Mouse (Mus musculus): ENCODE results near the gene Cdc42se1. TPM values are rescaled to one million over a fixed set of nuclear protein-coding genes. Genes with fewer than 3 reads are reported as not detected.

Gene Cdc42se1
- total RNA-seq, 2 experiments from 2014 or later: 72.7 to 72.9 TPM

DNA sequence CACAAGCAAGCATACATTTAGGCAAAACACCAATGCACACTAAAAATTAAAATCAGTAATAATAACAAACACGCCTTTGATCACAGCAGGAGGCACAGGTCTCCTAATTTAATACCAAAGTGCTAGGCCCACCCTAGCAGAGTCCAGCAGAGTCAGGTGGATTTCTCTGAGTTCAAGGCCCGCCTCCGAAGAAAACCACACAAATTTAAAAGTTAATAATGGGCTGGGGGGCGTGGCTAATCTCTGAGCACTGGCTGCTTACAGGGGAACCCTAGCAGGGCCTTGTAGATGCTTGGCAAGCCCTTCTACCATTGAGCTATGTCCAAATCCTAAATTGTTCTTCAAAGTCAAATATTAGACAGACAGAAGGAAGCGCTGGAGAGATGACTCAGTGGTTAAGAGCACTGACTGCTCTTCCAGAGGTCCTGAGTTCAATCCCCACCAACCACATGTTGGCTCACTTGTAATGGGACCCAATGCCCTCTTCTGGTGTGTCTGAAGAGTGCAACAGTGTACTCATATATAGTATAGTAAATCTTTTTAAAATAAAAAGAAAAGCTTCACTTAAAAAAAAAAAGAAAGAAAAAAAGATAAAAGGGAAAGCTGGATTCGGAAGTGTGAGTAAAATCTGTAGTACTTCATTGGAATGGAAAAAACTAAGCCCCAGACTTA is 9.9 kb upstream of the Cdc42se1 start:
- DNase-seq (ENCODE audit: low spot score in 2 of 2): no peak

DNA sequence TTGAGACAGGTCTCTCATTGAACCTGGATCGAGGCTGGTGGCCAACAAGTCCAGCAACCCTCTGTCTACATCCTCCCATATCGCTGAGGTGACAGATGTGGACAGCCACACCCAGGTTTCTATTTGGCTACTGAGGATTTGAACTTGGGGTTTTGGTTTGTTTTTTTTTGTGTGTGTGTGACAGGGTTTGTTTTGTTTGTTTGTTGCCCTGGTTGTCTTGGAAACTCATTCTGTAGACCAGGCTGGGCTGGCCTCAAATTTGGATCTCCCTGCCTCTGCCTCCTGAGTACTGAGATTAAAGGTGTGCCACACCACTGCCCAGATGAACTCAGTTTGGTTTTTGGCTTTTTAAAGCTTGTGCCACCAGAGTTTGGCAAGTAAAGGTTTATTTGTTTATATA is 5.5 kb upstream of the Cdc42se1 start:
- no peak for DNase-seq (ENCODE audit: low spot score in 2 of 2)

DNA sequence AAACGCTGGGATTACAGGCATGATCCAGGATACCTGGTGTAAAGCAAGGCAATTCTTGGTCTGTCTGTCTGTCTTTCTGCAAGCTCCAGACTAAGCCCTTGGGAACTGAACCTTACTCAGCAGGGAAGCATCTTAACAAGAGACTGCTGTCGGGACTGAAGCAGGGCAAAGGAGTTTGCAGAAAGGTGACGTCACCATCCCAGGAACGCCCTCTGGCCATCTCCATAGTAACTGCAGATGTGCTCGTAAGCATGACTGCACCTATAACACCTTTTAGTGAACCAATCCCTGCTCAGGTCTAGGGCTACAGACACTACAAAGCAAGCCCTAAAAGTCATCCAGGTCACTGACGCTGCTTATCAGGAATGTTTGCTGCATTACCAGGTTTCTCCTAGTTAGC is 4.2 kb upstream of the Cdc42se1 start:
- DNase-seq (ENCODE audit: low spot score in 2 of 2): no peak

DNA sequence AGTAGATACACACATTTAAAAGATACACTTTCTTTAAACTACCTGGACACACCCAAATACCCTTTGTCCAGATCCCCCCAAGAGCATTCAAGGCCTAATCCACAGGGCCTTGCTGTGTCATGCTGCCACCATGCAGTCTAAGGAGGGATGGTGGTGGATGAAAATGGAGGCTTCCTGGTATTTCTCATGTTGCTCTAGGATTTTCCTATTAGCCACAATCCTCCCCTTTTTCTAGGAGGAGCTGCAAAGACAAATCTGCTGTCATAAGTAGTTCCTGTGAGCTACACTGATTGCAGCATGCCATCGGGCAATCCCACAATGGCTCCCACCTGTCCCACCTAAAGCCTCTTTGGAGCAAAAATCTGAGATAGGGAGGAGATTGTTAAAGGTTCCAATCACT is 1.3 kb upstream of the Cdc42se1 start:
- DNase-seq (ENCODE audit: low spot score in 2 of 2): no peak

DNA sequence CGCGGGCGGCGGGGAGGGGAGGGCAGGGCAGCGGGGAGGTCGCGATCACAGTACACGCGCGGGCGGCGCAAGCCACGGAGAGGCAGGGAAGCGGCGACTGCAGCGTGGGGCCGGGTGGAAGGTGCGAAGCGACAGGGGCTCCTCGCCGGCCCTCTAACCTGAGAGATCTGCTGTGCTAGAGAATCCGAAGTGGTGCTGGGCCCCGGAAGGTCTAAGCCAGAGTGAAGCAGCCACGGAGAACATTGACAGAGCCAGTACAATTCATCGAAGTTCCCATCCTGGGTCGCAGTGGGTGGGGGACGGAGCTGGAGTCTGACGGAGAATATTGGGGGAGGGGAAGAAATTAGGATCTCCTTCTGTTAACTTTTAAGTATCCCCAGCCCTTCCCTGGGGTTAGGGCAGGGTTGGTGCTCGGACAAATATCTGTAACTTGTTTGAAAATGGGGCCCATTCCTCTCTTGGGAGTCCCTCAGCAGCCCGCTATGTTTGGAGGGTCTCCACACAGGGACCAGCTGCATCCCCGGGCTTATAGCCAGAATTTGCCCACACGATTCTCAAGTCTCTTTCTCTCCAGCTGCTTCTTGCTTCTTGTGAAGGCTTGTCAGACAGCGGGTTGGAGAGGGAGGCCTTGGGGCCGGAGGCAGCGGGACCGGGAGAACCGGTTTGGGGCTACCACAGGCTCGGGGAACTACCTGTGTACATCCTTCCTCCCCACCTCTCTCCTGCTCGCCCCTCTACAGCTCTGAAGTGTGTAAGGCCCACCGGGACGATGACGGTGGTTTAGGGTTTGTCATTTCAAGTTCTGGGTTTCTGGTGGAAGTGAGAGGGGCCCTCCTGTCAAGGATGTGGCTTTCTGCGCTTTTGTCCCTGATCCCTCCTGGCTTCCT is 605 bp downstream of the Cdc42se1 start:
- DNase-seq (ENCODE audit: low spot score in 2 of 2): peak; percentile 59 to 74

DNA sequence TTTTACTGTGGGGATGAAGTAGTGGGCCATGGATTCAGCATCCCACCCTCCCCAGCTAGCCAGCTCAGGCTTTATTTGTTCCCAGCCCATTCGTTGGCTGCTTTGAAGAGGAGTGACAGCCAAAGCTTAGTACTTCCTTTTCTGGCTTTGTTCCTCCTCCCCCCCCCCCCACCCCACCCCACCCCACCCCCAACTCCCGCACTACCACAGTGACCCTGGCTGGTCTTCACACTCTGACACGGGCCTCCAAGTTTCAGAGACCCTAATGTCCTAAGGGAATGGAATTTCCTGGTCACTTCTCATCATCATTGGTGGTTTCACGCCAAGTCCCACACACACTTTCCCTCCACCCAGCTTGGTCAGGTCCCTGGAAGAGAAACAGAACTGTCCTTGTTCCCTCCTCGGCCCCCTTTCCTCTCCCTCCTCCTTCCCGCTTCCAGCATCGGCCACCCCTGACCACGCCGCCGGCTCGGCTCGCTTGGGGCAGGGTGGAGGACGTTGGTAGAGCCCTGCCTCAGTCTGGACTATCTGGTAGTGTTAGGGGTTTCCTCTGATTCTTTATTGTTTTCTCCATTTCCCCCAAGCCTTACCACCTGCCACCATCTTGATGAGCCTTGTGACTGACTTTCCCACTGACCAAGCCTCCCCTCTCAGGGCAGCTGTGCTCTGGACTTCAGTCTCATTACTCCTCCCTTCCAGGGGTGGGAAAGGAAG is 1.4 kb downstream of the Cdc42se1 start:
- peak; percentile 44 to 56 for DNase-seq (ENCODE audit: low spot score in 2 of 2)

DNA sequence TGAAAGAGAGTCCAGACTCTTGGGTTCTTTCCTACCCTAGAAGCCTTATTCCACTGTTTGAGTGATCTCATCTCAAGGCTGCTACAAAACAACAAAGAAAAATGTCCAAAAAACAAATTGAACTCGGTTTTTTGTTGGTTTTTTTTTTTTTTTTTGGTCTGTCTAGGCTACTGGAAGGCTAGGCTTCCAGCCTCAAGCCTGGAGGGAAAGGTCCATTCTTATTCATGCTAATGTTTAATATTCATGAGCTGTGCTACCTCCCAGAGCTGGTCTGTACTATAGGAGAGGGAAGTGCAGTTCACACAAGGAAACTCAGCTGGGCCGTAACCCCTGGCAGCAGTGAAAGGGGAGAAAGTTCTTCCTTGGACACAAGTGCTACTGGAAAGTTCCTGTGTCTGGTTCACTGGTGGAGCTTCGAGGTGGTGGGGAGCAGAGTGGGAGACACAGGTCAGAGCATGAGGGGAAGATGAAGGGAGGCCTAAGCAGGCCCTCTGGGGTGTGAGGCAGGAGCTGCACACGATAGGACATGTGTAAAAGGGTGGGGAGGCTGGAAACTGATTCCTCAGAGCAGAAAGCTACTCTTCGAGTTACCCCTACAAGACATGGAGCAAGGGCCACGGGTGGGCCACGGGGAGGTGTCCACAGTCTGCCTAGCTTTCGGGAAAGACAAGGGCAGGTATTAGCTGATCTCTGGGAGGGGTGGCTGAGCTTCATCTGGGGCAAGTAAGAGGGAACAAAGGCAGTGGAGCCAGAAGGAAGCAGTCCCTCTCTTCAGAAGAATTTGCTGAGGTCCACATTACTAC is 2.2 kb downstream of the Cdc42se1 start:
- no peak for DNase-seq (ENCODE audit: low spot score in 2 of 2)

DNA sequence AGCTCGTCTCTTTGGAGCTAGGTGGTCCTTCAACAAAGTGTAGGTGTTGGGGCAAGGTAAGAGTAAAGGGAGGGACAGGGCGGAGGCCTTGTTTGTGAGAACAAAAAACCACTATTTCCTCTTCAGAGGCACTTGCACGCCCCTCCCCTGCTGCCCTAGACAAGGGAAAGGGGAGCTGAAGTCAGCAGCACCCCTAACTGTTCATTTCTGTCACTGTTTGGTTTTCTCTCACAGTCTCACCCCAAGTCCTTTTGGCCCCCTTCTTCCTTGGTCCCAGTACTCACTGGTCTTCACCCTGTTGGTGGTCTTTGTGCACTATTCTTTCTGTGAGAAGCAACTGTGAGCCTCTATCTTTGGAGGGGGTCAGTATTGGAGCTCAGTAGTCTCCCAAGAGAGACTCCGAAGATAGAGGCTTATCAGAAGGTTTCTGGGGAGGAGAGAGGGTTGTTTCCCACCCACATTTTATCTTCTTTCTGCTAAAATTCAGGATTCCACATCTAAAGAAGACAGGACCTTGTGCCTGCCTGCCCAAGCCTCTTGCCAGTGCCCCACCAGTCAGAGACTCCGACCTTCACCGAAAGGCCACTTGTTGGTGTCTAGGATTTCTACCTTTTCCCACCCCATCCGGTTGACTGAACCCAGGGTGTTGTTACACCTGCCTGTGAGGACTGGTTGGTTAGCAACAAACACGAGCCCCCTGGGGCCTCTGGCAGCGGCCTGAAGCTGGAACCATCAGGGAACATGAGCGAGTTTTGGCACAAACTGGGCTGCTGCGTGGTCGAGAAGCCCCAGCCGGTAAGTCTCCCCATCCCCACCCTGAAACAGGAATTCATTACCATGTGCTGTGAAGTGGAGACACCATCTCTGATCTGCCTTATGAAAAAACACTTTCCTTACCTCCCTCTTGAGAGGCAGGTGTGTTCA is 3.0 kb downstream of the Cdc42se1 start, which contains the start of gene Mllt11:
Mllt11 (minus strand) TSS at position 874 of the 924 bp plus-strand sequence.
- DNase-seq (ENCODE audit: low spot score in 2 of 2): no peak

DNA sequence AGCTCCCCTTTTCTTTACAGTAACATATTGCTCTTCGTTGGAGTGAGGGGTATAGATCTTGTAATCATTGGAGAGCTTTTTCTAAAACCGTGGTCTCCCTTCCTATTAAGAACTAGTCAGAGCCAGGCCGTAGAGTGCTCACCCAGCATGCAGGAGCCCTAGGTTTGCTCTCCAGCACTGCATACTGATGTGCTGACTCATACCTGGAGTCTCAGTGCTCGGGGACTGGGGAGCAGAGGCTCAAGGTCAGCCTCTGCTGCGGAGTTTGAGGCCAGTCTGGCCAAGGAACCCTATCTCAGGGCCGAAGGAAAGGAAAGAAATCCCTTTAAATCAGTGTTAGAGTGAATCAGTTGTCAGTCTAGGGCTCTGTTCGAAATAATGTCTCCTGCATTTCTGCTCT is 4.2 kb downstream of the Cdc42se1 start:
- DNase-seq (ENCODE audit: low spot score in 2 of 2): no peak

DNA sequence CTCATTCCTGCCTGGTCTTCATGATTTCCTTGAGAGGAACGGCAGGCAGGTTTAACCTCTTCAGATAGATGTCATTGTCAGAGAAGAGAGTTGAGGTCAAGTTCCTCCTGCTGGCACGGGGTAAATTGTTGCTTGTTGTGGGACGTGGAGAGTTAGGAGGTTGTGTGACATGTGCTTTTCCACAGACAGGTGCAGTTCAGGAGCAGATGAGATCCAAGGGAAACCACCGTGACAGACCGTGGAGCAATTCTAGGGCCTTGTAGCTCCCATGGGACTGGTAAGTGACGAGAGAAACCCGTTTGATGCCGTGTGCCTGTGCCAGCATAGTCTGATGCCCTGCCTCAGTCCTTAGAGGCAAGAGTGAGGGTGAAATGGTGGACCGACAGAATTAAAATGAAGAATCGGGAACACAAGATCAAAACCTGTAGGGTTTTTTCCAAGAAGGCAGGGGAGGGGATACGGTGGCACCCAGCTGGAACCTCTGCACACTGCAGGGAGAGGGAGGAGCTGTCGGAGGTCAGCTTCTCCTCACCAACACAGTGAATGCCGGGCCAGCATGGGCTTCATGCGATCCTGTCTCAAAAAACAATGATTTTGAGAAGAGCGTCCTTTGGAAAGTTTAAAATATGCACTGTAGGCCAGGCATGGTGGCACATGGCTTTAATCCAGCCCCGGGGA is 4.9 kb downstream of the Cdc42se1 start:
- DNase-seq (ENCODE audit: low spot score in 2 of 2): no peak

DNA sequence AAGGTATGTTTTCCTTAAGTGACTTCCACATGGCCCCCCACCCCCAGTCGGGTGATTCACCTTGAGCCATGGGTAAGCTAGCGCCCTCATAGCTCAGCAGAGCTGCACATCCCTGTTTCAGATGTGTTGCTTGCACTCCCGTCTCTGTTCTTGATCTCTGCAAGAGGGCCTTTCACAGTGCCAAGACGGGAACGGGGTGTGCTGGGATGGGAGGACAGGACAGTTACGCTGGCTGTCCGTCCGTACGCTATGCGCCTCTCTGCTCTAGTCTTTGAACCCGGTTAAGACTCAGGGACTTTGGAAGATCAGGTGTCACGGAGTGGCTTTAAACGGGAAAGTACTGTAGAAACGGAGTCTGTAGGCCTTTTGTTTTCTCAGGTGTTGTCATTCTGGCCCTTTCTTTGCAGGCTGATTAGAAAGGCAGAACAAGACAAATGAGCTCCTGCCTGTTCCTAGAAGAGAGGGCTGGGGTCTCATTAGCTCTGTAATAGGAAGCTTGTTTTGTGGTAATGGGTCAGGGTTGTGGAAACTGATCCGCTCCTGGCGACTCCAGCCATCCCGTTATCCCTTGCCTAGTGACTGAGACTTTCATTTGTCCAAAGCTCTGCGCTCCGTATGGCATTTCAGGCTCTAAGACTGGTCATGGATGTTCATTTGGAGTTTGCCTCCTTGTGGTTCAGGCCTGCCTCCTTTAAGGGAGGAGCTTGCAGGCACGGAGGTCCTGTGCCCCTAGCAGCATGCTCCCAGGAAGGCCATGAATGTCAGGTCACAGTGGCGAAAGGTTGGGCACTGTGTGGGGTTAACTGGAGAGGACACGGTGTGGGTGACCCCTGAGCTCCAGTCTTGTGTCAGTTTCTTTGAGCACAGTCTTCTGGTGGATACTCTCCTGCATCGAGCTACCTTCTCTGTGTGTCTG is 7.1 kb downstream of the Cdc42se1 start:
- DNase-seq (ENCODE audit: low spot score in 2 of 2): no peak

DNA sequence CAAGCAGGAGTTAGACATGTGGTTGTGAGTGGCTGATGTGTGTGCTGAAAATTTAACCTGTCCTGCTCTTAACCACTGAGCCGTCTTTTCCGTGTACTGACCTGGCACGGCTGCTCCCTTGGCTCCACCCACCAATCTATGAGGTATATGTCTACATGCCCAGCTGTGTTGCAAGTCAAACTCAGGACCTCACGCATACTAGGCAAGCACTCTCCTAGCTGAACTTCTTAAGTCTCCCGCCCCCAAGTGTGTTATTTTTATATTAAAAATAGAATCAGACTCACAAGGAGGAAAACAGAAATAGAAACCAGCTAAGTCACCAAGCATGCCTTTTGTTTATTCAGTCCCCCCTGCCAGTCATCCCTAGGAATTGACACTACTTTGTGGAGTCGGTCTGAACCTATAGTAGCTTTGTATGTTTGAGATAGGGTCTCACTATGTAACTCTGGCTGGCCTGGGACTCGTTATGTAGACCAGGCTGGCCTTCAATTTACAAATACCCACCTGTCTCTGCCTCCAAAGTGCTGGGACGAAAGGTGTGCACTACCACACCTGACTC is 9.1 kb downstream of the Cdc42se1 start:
- no peak for DNase-seq (ENCODE audit: low spot score in 2 of 2)

DNA sequence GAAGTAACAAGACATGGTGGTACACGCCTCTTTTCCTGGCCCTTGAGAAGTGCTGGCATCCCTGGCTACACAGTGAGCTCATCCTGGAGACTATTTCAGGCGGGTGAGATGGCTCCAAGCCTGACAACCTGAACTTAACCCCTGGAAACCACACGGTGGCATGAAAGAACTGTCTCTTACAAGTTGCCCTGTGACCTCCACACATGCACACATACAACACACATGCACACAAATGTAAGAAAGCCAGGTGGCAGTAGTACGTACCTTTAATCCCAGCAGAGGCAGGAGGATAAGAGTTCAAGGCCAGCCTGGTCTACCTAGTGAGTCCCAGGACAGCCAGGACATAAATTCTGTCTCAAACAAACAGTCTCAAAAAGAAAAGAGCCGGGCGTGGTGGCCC is 10.5 kb downstream of the Cdc42se1 start:
- DNase-seq (ENCODE audit: low spot score in 2 of 2): no peak

DNA sequence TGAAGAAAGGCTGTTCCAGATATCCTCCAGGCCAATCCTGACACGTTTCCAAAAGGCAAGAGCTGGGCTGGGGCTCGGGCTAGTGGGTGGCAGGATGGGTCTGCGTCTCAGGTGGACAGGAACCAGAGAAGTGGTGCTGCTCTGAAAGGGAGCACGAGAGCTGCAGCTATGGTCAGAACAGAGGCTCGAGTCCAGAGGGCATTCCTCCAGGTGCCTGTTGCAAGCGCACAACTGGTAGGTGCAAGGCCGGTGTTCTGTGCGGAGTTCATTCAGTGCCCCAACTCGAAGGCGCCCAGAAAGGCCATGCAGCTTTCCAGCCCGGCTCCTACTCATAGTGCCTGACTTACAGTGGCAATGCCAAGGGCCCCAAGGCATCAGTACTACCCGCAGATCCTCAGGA is 11.4 kb downstream of the Cdc42se1 start:
- no peak for DNase-seq (ENCODE audit: low spot score in 2 of 2)

DNA sequence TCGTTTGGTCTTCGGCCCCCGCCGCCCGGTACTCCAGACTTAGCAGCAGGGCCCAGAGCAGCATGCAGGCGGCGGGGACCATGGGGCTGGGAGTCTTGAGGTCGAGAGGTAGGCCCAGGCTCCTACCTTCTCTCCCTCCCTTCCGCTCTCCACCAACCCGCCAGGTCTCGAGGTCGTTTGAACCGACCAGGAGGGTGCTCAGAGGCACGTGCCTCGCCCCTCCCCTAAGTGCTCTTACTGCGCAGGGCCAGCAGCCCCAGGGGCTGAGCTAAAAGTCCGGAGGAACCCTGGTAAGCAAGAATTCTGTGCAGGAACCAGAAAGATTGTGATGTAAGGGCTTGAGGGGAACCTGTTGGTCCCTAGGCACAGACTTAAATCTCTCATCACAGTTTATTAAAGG is 12.4 kb downstream of the Cdc42se1 start:
- DNase-seq (ENCODE audit: low spot score in 2 of 2): no peak

DNA sequence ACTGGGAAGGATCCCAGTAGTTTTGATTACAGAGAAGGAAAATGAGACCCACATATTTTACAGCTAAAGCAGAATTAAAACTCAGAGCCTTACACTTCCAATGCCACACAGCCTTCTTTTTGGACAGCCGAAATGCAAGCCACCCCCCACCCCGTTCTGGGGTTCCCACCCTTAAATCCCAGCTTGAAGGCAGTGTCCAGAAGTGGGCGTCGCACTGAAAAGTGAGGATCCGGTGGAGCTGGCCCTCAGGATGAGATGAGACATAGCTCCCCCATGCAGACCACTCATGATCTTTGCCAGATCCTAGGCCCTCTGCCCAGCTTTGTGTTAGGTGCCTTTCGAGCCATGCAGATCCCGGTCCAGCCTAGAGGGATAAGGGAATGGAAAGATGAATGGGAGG is 13.0 kb downstream of the Cdc42se1 start, which contains the start of gene Gm128:
Gm128 (minus strand) TSS at position 101 of the 400 bp plus-strand sequence.
- DNase-seq (ENCODE audit: low spot score in 2 of 2): no peak

DNA sequence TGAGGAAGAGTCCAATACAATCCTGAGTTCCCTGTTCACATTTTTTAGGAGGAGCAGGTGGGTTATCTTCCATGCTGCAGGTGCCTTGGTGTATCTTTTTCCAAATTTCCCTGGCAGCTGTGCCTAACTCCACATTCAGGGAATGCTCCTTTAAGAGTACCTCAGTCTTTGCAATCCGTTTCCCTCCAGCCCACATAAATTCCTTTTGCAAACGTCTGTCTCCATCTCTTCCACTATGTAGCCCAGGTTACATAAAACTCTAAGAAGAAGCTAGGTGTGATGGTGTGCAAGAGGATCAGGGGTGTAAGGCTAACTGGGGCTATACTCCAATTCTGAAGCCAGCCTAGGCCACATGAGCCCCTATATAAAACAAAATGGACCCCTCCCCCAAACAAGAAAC is 14.6 kb downstream of the Cdc42se1 start:
- no peak for DNase-seq (ENCODE audit: low spot score in 2 of 2)
